Mouse (Mus musculus) lung, embryonic 14.5 days (tissue): ENCODE results near the gene Trim40. TPM values are rescaled to one million over a fixed set of nuclear protein-coding genes. Genes with fewer than 3 reads are reported as not detected.
A peak's percentile ranks its signal among the peaks of the same experiment; 100 is the strongest.

ENCODE experiments used
- ATAC-seq: fragments of 200-750 bp; cut with Nextera tagmentation; 2 replicates; pipeline ENCODE4 v1.8.0; 2017; ENCODE audit warnings: mild to moderate bottlenecking, moderate TSS enrichment, moderate library complexity; ENCODE audit not compliant: insufficient read depth
- DNase-seq: peaks from one replicate; pipeline ENCODE4 v3.0.0-alpha.2; 2015
- H3K27ac ChIP-seq: fragments of 300-500 bp; sonication (generic); 2 replicates; pipeline ENCODE4 v1.5.1; 2014; ENCODE audit warnings: low read depth, mild to moderate bottlenecking, moderate library complexity
- H3K27me3 ChIP-seq: fragments of 300-500 bp; sonication (generic); 2 replicates; pipeline ENCODE4 v1.6.1; 2014; ENCODE audit warnings: low read length, control low read depth; ENCODE audit not compliant: insufficient read depth
- H3K36me3 ChIP-seq: fragments of 300-500 bp; sonication (generic); 2 replicates; pipeline ENCODE4 v1.6.1; 2014; ENCODE audit warnings: control low read depth; ENCODE audit not compliant: insufficient read depth
- H3K4me1 ChIP-seq: fragments of 300-500 bp; sonication (generic); 2 replicates; pipeline ENCODE4 v1.6.1; 2014; ENCODE audit warnings: antibody characterized with exemption, control low read depth; ENCODE audit not compliant: insufficient read depth
- H3K4me2 ChIP-seq: fragments of 300-500 bp; sonication (generic); 2 replicates; pipeline ENCODE4 v1.6.1; 2014; ENCODE audit warnings: mild to moderate bottlenecking
- H3K4me3 ChIP-seq: fragments of 300-500 bp; sonication (generic); 2 replicates; pipeline ENCODE4 v1.5.1; 2014; ENCODE audit warnings: low read depth, low read length
- H3K9ac ChIP-seq: fragments of 300-500 bp; sonication (generic); 2 replicates; pipeline ENCODE4 v1.6.1; 2014
- H3K9me3 ChIP-seq: fragments of 300-500 bp; sonication (generic); 2 replicates; pipeline ENCODE4 v1.6.1; 2016; ENCODE audit warnings: low read depth, low read length, control low read depth
- CTCF ChIP-seq: IDR thresholded peaks from 2 replicates; pipeline ENCODE4 v1.5.1; 2016; ENCODE audit warnings: antibody characterized with exemption, low read depth
- WGBS: fragments of 180-500 bp; shearing (Covaris S2); extraction: QIAGEN DNeasy Blood & Tissue Kit; methylation state at CpG from one replicate; pipeline ENCODE4 v1.1.7; 2014; 5-methylcytosine and 5-hydroxymethylcytosine counted together
- polyA plus RNA-seq: library from polyadenylated mRNA; unstranded; fragments of >200 nt; fragmentation: Nextera tagmentation; extraction: Ambion mirVana; gene quantifications from 2 replicates; pipeline ENCODE4 v1.2.1, GENCODE M21; 2014

Gene Trim40
- polyA plus RNA-seq, 1 experiment from 2014 or later: not detected

- Histone ChIP-seq H3K27ac (no peak overlapping the region), H3K9ac (no peak overlapping the region), H3K9me3 (no peaks in the 10 kb centered on the region), H3K27me3 (no peaks in the 10 kb centered on the region), H3K36me3 (0 out of 2 replicates have a peak, but pooled peaks cover 4% of the 10 kb centered on the region), H3K4me3 (no peak overlapping the region), H3K4me2 (no peak overlapping the region), H3K4me1 (peaks cover 5% of the 10 kb centered on the region; the same call in 1 of the 2 replicates)
- TF ChIP-seq CTCF: no peak
- ATAC-seq (no peak), DNase-seq (no peak)
These were observed 48.9 kb downstream of the Trim40 start for GRCm38 (mm10) chr17:36840961-36841445.

GRCm38 (mm10) chr17:36839931-36840330 lies 50.0 kb downstream of the Trim40 start:
- no peak for TF ChIP-seq CTCF
- no peak overlapping the region for H3K9ac ChIP-seq
- DNase-seq (no peak), ATAC-seq (no peak)
- 70% methylated on average over 3 of the region's 3 CpGs for WGBS
- H3K4me1 ChIP-seq: peaks cover 6% of the 10 kb centered on the region; the same call in 1 of the 2 replicates
- no peaks in the 10 kb centered on the region for H3K27me3 ChIP-seq
- no peak overlapping the region for H3K4me2 ChIP-seq
- 0 out of 2 replicates have a peak, but pooled peaks cover 4% of the 10 kb centered on the region for H3K36me3 ChIP-seq
- no peak overlapping the region for H3K4me3 ChIP-seq
- no peak overlapping the region for H3K27ac ChIP-seq
- no peaks in the 10 kb centered on the region for H3K9me3 ChIP-seq

GRCm38 (mm10) chr17:36839001-36839400 lies 50.9 kb downstream of the Trim40 start:
- Histone ChIP-seq H3K9me3 (no peaks in the 10 kb centered on the region), H3K4me1 (peaks cover 6% of the 10 kb centered on the region; the same call in 1 of the 2 replicates), H3K36me3 (0 out of 2 replicates have a peak, but pooled peaks cover 4% of the 10 kb centered on the region), H3K4me3 (no peak overlapping the region), H3K27me3 (no peaks in the 10 kb centered on the region), H3K4me2 (no peak overlapping the region), H3K27ac (no peak overlapping the region), H3K9ac (no peak overlapping the region)
- ATAC-seq (no peak), DNase-seq (no peak)
- 81% methylated on average over 5 of the region's 5 CpGs for WGBS
- TF ChIP-seq CTCF: no peak

GRCm38 (mm10) chr17:36836874-36837647 lies 52.9 kb downstream of the Trim40 start, which contains the start of gene Trim26:
TSS of gene Trim26 (plus strand) at chr17:36837134.
- TF ChIP-seq CTCF: no peak
- WGBS: under 1% methylated on average over 58 of the region's 58 CpGs

GRCm38 (mm10) chr17:36836427-36836812 lies 53.5 kb downstream of the Trim40 start:
- no peak; the same call in 1 of the 2 replicates for TF ChIP-seq CTCF
- WGBS: 13% methylated on average over 3 of the region's 3 CpGs
- peaks cover 6% of the 10 kb centered on the region; the same call in 1 of the 2 replicates for H3K4me1 ChIP-seq
- no peaks in the 10 kb centered on the region for H3K9me3 ChIP-seq
- H3K27me3 ChIP-seq: no peaks in the 10 kb centered on the region
- DNase-seq: no peak
- H3K9ac ChIP-seq: peak overlapping the region; percentile 86; the same call in 1 of the 2 replicates
- no peaks in the 10 kb centered on the region for H3K36me3 ChIP-seq
- ATAC-seq: peak; percentile 42
- peak overlapping the region; percentile 84 for H3K27ac ChIP-seq
- H3K4me2 ChIP-seq: peak overlapping the region; percentile 66
- peak overlapping the region; percentile 70 for H3K4me3 ChIP-seq

More at GRCm38 (mm10) chr17:36836874-36837647, 52.9 kb downstream of the Trim40 start, which contains the start of gene Trim26:
- ATAC-seq: peak; percentile 99
- DNase-seq: peak; percentile 99
- peak within 1 kb of the TSS; percentile 66 for H3K4me2 ChIP-seq
- H3K9me3 ChIP-seq: no peaks in the 10 kb centered on the region
- no peaks in the 10 kb centered on the region for H3K36me3 ChIP-seq
- peak within 1 kb of the TSS; percentile 86 for H3K9ac ChIP-seq
- peaks cover 6% of the 10 kb centered on the region; the same call in 1 of the 2 replicates for H3K4me1 ChIP-seq
- H3K4me3 ChIP-seq: peak within 1 kb of the TSS; percentile 70
- H3K27me3 ChIP-seq: no peaks in the 10 kb centered on the region
- peak within 1 kb of the TSS; percentile 96 for H3K27ac ChIP-seq

- peak overlapping the region; percentile 84; the same call in 1 of the 2 replicates for H3K27ac ChIP-seq
- no peaks in the 10 kb centered on the region for H3K36me3 ChIP-seq
- peak overlapping the region; percentile 29; the same call in 1 of the 2 replicates for H3K9ac ChIP-seq
- peak overlapping the region; percentile 70; the same call in 1 of the 2 replicates for H3K4me3 ChIP-seq
- TF ChIP-seq CTCF: peak; percentile 41
- WGBS: 30% methylated on average over 12 of the region's 12 CpGs
- H3K4me2 ChIP-seq: peak overlapping the region; percentile 66
- ATAC-seq (peak; percentile 6; the same call in 1 of the 2 replicates), DNase-seq (peak; percentile 83)
- no peaks in the 10 kb centered on the region for H3K27me3 ChIP-seq
- H3K9me3 ChIP-seq: no peaks in the 10 kb centered on the region
- H3K4me1 ChIP-seq: peaks cover 6% of the 10 kb centered on the region; the same call in 1 of the 2 replicates
These were observed 54.1 kb downstream of the Trim40 start for GRCm38 (mm10) chr17:36835591-36836426.
